Mouse (Mus musculus) cerebellum, postnatal 25 days (tissue): Measurements from ENCODE around the gene Fbxl12.
"Not testable (repeated sequence)": the region's sequence is repeated elsewhere in the genome, so short reads cannot be mapped to it uniquely, and the experiment has no call there.

Source experiments
- DNase-seq, 2 experiments: peaks; one replicate each; pipeline ENCODE4 v3.0.0; 2021; ENCODE audit warnings: mixed read lengths in 2 of 2

The Fbxl12 gene

GRCm38 (mm10) chr9:20644360-20645081, at the start of gene Fbxl12:
Gene Fbxl12 (minus strand): TSS chr9:20644767.
- DNase-seq, result peak; percentile 77 to 82

GRCm38 (mm10) chr9:20692863-20693262, 48.3 kb upstream of the Fbxl12 start:
- no peak for DNase-seq

GRCm38 (mm10) chr9:20690449-20690848, 45.9 kb upstream of the Fbxl12 start:
- not testable (repeated sequence) for DNase-seq

- DNase-seq, result no peak
These were observed 45.3 kb upstream of the Fbxl12 start for GRCm38 (mm10) chr9:20689913-20690312.

GRCm38 (mm10) chr9:20689403-20689802, 44.8 kb upstream of the Fbxl12 start:
- no peak for DNase-seq

GRCm38 (mm10) chr9:20685081-20685861, 40.7 kb upstream of the Fbxl12 start:
- DNase-seq, result no peak

- no peak for DNase-seq
These were observed 37.8 kb upstream of the Fbxl12 start for GRCm38 (mm10) chr9:20682389-20682722.

GRCm38 (mm10) chr9:20681546-20682388, 37.2 kb upstream of the Fbxl12 start:
- no peak for DNase-seq

- DNase-seq, result no peak
These were observed 35.9 kb upstream of the Fbxl12 start for GRCm38 (mm10) chr9:20680378-20680958.

- DNase-seq, result no peak
These were observed 33.3 kb upstream of the Fbxl12 start for GRCm38 (mm10) chr9:20677892-20678291.

GRCm38 (mm10) chr9:20672047-20672446, 27.5 kb upstream of the Fbxl12 start:
- no peak for DNase-seq

- DNase-seq, result no peak
These were observed 23.5 kb upstream of the Fbxl12 start for GRCm38 (mm10) chr9:20668065-20668464.

- no peak for DNase-seq
These were observed 22.0 kb upstream of the Fbxl12 start for GRCm38 (mm10) chr9:20666510-20667034.

- no peak for DNase-seq
These were observed 21.4 kb upstream of the Fbxl12 start for GRCm38 (mm10) chr9:20665925-20666324.

- DNase-seq, result no peak
These were observed 20.5 kb upstream of the Fbxl12 start for GRCm38 (mm10) chr9:20664982-20665637.

- peak in 1 of 2 experiments; percentile 32 for DNase-seq
These were observed 19.8 kb upstream of the Fbxl12 start for GRCm38 (mm10) chr9:20664366-20664765.

GRCm38 (mm10) chr9:20663956-20664355, 19.4 kb upstream of the Fbxl12 start:
- DNase-seq, result no peak

GRCm38 (mm10) chr9:20662874-20663273, 18.3 kb upstream of the Fbxl12 start:
- no peak for DNase-seq

GRCm38 (mm10) chr9:20662325-20662724, 17.8 kb upstream of the Fbxl12 start:
- peak; percentile 72 to 83 for DNase-seq

- peak in 1 of 2 experiments; percentile 53 for DNase-seq
These were observed 13.0 kb upstream of the Fbxl12 start for GRCm38 (mm10) chr9:20657546-20657945.

- DNase-seq, result no peak
These were observed 9.3 kb upstream of the Fbxl12 start for GRCm38 (mm10) chr9:20653859-20654258.

GRCm38 (mm10) chr9:20652260-20652658, 7.7 kb upstream of the Fbxl12 start:
- DNase-seq, result no peak
